22 mouse cellular contexts compared by ENCODE assay signal in genomic region chr9:120108953-120109352, GRCm38 (mm10). TPM values are rescaled to one million over a fixed set of nuclear protein-coding genes. Genes with fewer than 3 reads are reported as not detected.
DNase-seq lines count a peak whose midpoint lies in the region; ATAC-seq and TF ChIP-seq lines count a peak whose summit lies in the region.
"Not testable (repeated sequence)": the region's sequence is repeated elsewhere in the genome, so short reads cannot be mapped to it uniquely, and the experiment has no call there.
"Had no signal": no experiment of that assay in that cellular context is flagged by ENCODE, and none has a peak within 500 bp of the region (broad histone marks: within the 10 kb centered on the region; RNA-seq: fewer than 3 reads in every experiment).

No protein-coding gene starts in this region.

- 95% methylated on average over 12 of the region's 12 CpGs for WGBS in stomach, postnatal 0 days

- not testable (repeated sequence) for ATAC-seq in stomach, postnatal 0 days (ENCODE audit: low FRiP score, low TSS enrichment)

- in situ Hi-C loops in ES-E14 (cut with MboI; ENCODE audit: low sequenced_read_pairs in 2 of 2, unreplicated experiment in 2 of 2): not testable (repeated sequence)

- not testable (repeated sequence) for H3K27me3 ChIP-seq in stomach, postnatal 0 days (ENCODE audit: control insufficient read depth, insufficient read depth, low read length)

- not testable (repeated sequence) for H3K9ac ChIP-seq in ES-E14 (ENCODE audit: insufficient read depth, low read depth, low read length, poor library complexity, severe bottlenecking); stomach, postnatal 0 days (ENCODE audit: low read length)

- H3K36me3 ChIP-seq in ES-E14 (ENCODE audit: control insufficient read depth, insufficient read depth, low read length, poor library complexity, severe bottlenecking); stomach, postnatal 0 days (ENCODE audit: control insufficient read depth, insufficient read depth, low read length): not testable (repeated sequence)

- not testable (repeated sequence) for H3K4me3 ChIP-seq in ES-E14 (ENCODE audit: insufficient read depth in 1 of 2, low read depth in 1 of 2, low read length in 2 of 2, poor library complexity in 1 of 2, severe bottlenecking in 1 of 2); stomach, postnatal 0 days (ENCODE audit: low read depth, low read length)

- TF ChIP-seq EP300 in stomach, postnatal 0 days (optimal IDR thresholded peaks at IDR 0.05): not testable (repeated sequence)

- not testable (repeated sequence) for H3K9me3 ChIP-seq in ES-E14 (ENCODE audit: control insufficient read depth, insufficient read depth, low read depth, low read length); stomach, postnatal 0 days (ENCODE audit: control insufficient read depth, low read length)

- not testable (repeated sequence) for H3K4me2 ChIP-seq in stomach, postnatal 0 days (replicated peaks; ENCODE audit: low read depth)

- H3K4me1 ChIP-seq in ES-E14 (ENCODE audit: control insufficient read depth in 2 of 2, insufficient read depth in 2 of 2, low read length in 2 of 2, poor library complexity in 1 of 2); stomach, postnatal 0 days (replicated peaks; ENCODE audit: control insufficient read depth, insufficient read depth): not testable (repeated sequence)

- not testable (repeated sequence) for TF ChIP-seq CTCF in stomach, postnatal 0 days (IDR thresholded peaks at IDR 0.05; ENCODE audit: low read depth)

- DNase-seq in A20 (ENCODE audit: low read depth, low spot score): peak; percentile 37
- DNase-seq in ES-E14 (ENCODE audit: low read depth, low spot score): not testable (repeated sequence)
- peak; percentile 25 for DNase-seq in cerebellum, adult 9-11 months
- DNase-seq in induced T-regulatory cell, adult 2 months (ENCODE audit: low read depth): peak; percentile 40
- DNase-seq in liver: peak; percentile 40
- peak; percentile 11 for DNase-seq in stomach, postnatal 0 days (ENCODE audit: low spot score)

- not testable (repeated sequence) for H3K27ac ChIP-seq in ES-E14 (ENCODE audit: insufficient read depth, low read depth, low read length, poor library complexity, severe bottlenecking); stomach, postnatal 0 days (replicated peaks)

TF ChIP-seq in ES-E14, 5 proteins besides CTCF, POLR2A, EP300 and RAD21:
- TF ChIP-seq MAFK (IDR thresholded peaks at IDR 0.05; ENCODE audit: insufficient read depth, low read depth, low read length): peak; percentile 62; the same call in 1 of the 2 replicates

RNA-seq across cellular contexts. Expression of gene Slc25a38, which starts 1.2 kb away (rescaled TPM):
- 37.4 and 39.5 TPM in 2 replicates for total RNA-seq in ES-E14 (2012; rRNA removed)
- polyA plus RNA-seq in stomach, postnatal 0 days (2015; fragmentation: Nextera tagmentation; extraction: Ambion mirVana): 16.3 and 18.2 TPM in 2 replicates

RNA-seq across cellular contexts. Expression of gene Ccr8, which starts 17.0 kb away (rescaled TPM):
- total RNA-seq in ES-E14 (2012; rRNA removed): 0.40 and 1.3 TPM in 2 replicates
- 0.07 and 0.13 TPM in 2 replicates for polyA plus RNA-seq in stomach, postnatal 0 days (2015; fragmentation: Nextera tagmentation; extraction: Ambion mirVana)
- total RNA-seq: adrenal gland, adult 18-20 months; adrenal gland, adult 8-10 months; adrenal gland, postnatal 14 days; adrenal gland, postnatal 36 days; common myeloid progenitor, adult 5-6 weeks; MEL had no signal
- polyA plus RNA-seq: C2C12; cerebellum, adult 2 months; embryonic facial prominence, embryonic 11.5 days; erythroblast, embryonic 14.5 days; forebrain, embryonic 10.5 days; forebrain, embryonic 12.5 days; forebrain, embryonic 14.5 days; forebrain, embryonic 16.5 days had no signal

RNA-seq across cellular contexts. Expression of gene Rpsa, which starts 18.5 kb away (rescaled TPM):
- 2,665 and 2,882 TPM in 2 replicates for total RNA-seq in ES-E14 (2012; rRNA removed)
- polyA plus RNA-seq in stomach, postnatal 0 days (2015; fragmentation: Nextera tagmentation; extraction: Ambion mirVana): 941 and 957 TPM in 2 replicates

RNA-seq across cellular contexts. Expression of gene Cx3cr1, which starts 39.3 kb away (rescaled TPM):
- 0.09 TPM in 1 of 2 replicates, not detected in the other for total RNA-seq in ES-E14 (2012; rRNA removed)
- 8.6 and 9.5 TPM in 2 replicates for polyA plus RNA-seq in stomach, postnatal 0 days (2015; fragmentation: Nextera tagmentation; extraction: Ambion mirVana)
- total RNA-seq: MEL had no signal

RNA-seq across cellular contexts. Expression of gene Mobp, which starts 40.6 kb away (rescaled TPM):
- total RNA-seq in ES-E14 (2012; rRNA removed): 2.7 and 5.4 TPM in 2 replicates
- 0.32 and 0.51 TPM in 2 replicates for polyA plus RNA-seq in stomach, postnatal 0 days (2015; fragmentation: Nextera tagmentation; extraction: Ambion mirVana)
- total RNA-seq: adrenal gland, adult 18-20 months; adrenal gland, postnatal 14 days; common myeloid progenitor, adult 5-6 weeks; MEL had no signal
- polyA plus RNA-seq: activated CD4-positive, CD25-positive, alpha-beta regulatory T cell, adult 4 months; C2C12; embryonic facial prominence, embryonic 13.5 days; erythroblast, embryonic 14.5 days had no signal
